Mouse (Mus musculus) small intestine, adult 2 months (tissue): ENCODE measurements around the gene Pde6h.

Experiments used
- CTCF ChIP-seq: fragments of 200-500 bp; IDR thresholded peaks from 2 replicates; pipeline ENCODE4 v1.5.1; 2012; ENCODE audit warnings: low read depth, mild to moderate bottlenecking, control low read depth, inconsistent platforms, low read length, moderate library complexity, mixed read lengths; ENCODE audit not compliant: insufficient replicate concordance, insufficient read length; ENCODE audit errors: extremely low read depth
- POLR2A ChIP-seq: fragments of 200-500 bp; IDR thresholded peaks from 2 replicates; pipeline ENCODE4 v1.6.1; 2012; ENCODE audit warnings: low read depth, mild to moderate bottlenecking, control low read depth, inconsistent platforms, low read length, moderate library complexity

GRCm38 (mm10) chr6:136937117-136937516, 13.5 kb downstream of the Pde6h start:
- TF ChIP-seq POLR2A (no peak), CTCF (no peak)
